Mouse (Mus musculus): ENCODE measurements around the gene Snx9. TPM values are rescaled to one million over a fixed set of nuclear protein-coding genes. Genes with fewer than 3 reads are reported as not detected.

The Snx9 gene
- polyA plus RNA-seq, 1 experiment from 2014 or later: 7.5 TPM

DNA sequence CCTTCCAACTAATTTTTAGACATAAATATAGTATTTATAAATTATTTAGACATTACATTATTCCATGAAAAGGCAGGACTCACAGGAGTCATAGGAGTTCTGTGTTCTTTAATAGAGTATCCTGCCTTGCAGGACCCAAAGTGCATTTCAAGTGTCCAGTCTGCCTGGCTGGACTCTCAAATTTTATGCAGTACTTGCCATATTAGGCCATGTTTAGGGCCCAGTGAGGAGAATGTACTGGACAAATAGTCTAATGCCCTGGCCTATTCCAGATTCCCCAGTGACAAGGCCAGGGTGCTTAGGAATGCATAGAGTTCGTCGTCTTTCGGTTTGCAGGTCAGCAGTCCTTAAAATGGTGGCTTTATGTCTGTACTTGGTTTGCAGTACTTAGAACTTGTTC lies 8.9 kb downstream of the Snx9 start:
- peak overlapping the region; percentile 56; the same call in 1 of the 2 replicates for H3K4me2 ChIP-seq
- no peak for ATAC-seq (ENCODE audit: low FRiP score)
- WGBS: 88% methylated on average over 3 of the region's 3 CpGs
- H3K27me3 ChIP-seq: no peaks in the 10 kb centered on the region
- peaks cover 16% of the 10 kb centered on the region for H3K4me1 ChIP-seq (replicated peaks)
- H3K9ac ChIP-seq: no peak overlapping the region
- no peak overlapping the region; the same call in 1 of the 2 replicates for H3K27ac ChIP-seq
- no peak overlapping the region for H3K4me3 ChIP-seq
- H3K36me3 ChIP-seq: peaks cover 7% of the 10 kb centered on the region; the same call in 1 of the 2 replicates
- H3K9me3 ChIP-seq: no peaks in the 10 kb centered on the region

GRCm38 (mm10) chr17:5850476-5850875 lies 9.3 kb downstream of the Snx9 start:
- Histone ChIP-seq H3K4me2 (no peak overlapping the region), H3K27me3 (no peaks in the 10 kb centered on the region), H3K4me1 (replicated peaks) (peaks cover 16% of the 10 kb centered on the region), H3K9me3 (no peaks in the 10 kb centered on the region), H3K27ac (no peak overlapping the region), H3K9ac (no peak overlapping the region), H3K36me3 (peaks cover 7% of the 10 kb centered on the region; the same call in 1 of the 2 replicates), H3K4me3 (no peak overlapping the region)
- ATAC-seq (ENCODE audit: low FRiP score): no peak
- 96% methylated on average over 3 of the region's 3 CpGs for WGBS

DNA sequence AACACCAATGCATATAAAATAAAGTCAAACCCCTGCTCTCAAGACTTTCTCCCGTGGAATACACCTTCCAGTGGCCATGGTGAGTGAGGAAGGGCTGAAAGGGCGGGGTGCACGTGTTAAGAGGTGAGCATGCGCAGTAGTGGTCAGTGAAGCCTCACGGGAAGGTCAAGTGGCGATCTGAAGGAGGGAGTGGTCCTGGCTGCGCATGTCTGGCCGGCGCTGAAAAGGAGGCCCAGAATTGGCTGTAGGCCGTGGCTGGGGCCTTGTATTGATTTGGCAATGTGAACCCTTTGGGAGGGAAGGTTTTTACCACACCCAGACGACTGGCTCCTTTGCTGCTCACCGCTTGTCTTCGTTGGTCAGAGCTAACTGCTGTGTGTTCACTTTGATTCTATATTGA lies 12.8 kb downstream of the Snx9 start:
- 94% methylated on average over 13 of the region's 13 CpGs for WGBS
- H3K4me2 ChIP-seq: no peak overlapping the region
- peaks cover 7% of the 10 kb centered on the region; the same call in 1 of the 2 replicates for H3K36me3 ChIP-seq
- H3K9ac ChIP-seq: no peak overlapping the region
- no peaks in the 10 kb centered on the region for H3K9me3 ChIP-seq
- H3K4me3 ChIP-seq: no peak overlapping the region
- no peak overlapping the region for H3K27ac ChIP-seq
- H3K4me1 ChIP-seq (replicated peaks): peaks cover 17% of the 10 kb centered on the region
- ATAC-seq (ENCODE audit: low FRiP score): no peak
- no peaks in the 10 kb centered on the region for H3K27me3 ChIP-seq

- Histone ChIP-seq H3K4me3 (no peak overlapping the region), H3K27me3 (no peaks in the 10 kb centered on the region), H3K27ac (no peak overlapping the region), H3K9me3 (no peaks in the 10 kb centered on the region), H3K4me1 (replicated peaks) (0 out of 2 replicates have a peak, but pooled peaks cover 8% of the 10 kb centered on the region), H3K36me3 (peaks cover 7% of the 10 kb centered on the region; the same call in 1 of the 2 replicates), H3K4me2 (no peak overlapping the region), H3K9ac (no peak overlapping the region)
- no peak for ATAC-seq (ENCODE audit: low FRiP score)
Observed at GRCm38 (mm10) chr17:5855560-5855959, 14.4 kb downstream of the Snx9 start.

GRCm38 (mm10) chr17:5856426-5856825 lies 15.3 kb downstream of the Snx9 start:
- H3K9ac ChIP-seq: no peak overlapping the region
- H3K27me3 ChIP-seq: no peaks in the 10 kb centered on the region
- H3K4me2 ChIP-seq: no peak overlapping the region
- H3K4me1 ChIP-seq (replicated peaks): 0 out of 2 replicates have a peak, but pooled peaks cover 8% of the 10 kb centered on the region
- H3K9me3 ChIP-seq: no peaks in the 10 kb centered on the region
- peaks cover 7% of the 10 kb centered on the region; the same call in 1 of the 2 replicates for H3K36me3 ChIP-seq
- WGBS: 94% methylated on average over 7 of the region's 7 CpGs
- no peak overlapping the region for H3K4me3 ChIP-seq
- no peak for ATAC-seq (ENCODE audit: low FRiP score)
- H3K27ac ChIP-seq: no peak overlapping the region

DNA sequence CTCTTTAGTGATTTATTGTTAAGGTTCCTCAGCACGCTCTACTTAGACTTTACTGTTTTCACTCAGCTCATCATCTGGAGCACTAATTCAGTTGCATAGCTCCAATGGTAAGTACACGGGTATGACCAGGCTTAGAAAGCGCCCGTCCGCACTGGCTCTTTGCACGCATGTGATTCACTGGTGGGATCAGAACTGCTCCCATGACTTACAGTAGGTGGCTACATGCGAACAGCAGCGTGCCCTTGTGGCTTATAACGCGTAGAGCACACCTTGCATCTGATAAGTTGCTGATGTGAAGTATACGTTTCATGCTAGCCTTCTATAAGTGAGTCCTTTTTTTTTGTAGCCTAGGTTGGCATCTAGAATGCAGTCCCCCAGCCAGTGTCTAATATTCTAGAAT lies 16.1 kb downstream of the Snx9 start:
- H3K4me1 ChIP-seq (replicated peaks): peaks cover 10% of the 10 kb centered on the region
- no peak overlapping the region for H3K9ac ChIP-seq
- peaks cover 7% of the 10 kb centered on the region; the same call in 1 of the 2 replicates for H3K36me3 ChIP-seq
- H3K4me3 ChIP-seq: no peak overlapping the region
- H3K9me3 ChIP-seq: no peaks in the 10 kb centered on the region
- 96% methylated on average over 11 of the region's 11 CpGs for WGBS
- no peak overlapping the region for H3K27ac ChIP-seq
- no peak overlapping the region for H3K4me2 ChIP-seq
- no peak for ATAC-seq (ENCODE audit: low FRiP score)
- H3K27me3 ChIP-seq: no peaks in the 10 kb centered on the region

GRCm38 (mm10) chr17:5858209-5858608 lies 17.1 kb downstream of the Snx9 start:
- WGBS: 54% methylated on average over 8 of the region's 8 CpGs
- H3K9ac ChIP-seq: no peak overlapping the region
- ATAC-seq (ENCODE audit: low FRiP score): no peak
- H3K9me3 ChIP-seq: no peaks in the 10 kb centered on the region
- H3K4me3 ChIP-seq: no peak overlapping the region
- H3K27me3 ChIP-seq: no peaks in the 10 kb centered on the region
- H3K36me3 ChIP-seq: peaks cover 7% of the 10 kb centered on the region; the same call in 1 of the 2 replicates
- no peak overlapping the region for H3K4me2 ChIP-seq
- peaks cover 16% of the 10 kb centered on the region for H3K4me1 ChIP-seq (replicated peaks)
- 0 out of 2 replicates have a peak overlapping the region, but pooled peaks have one; percentile 25 for H3K27ac ChIP-seq

DNA sequence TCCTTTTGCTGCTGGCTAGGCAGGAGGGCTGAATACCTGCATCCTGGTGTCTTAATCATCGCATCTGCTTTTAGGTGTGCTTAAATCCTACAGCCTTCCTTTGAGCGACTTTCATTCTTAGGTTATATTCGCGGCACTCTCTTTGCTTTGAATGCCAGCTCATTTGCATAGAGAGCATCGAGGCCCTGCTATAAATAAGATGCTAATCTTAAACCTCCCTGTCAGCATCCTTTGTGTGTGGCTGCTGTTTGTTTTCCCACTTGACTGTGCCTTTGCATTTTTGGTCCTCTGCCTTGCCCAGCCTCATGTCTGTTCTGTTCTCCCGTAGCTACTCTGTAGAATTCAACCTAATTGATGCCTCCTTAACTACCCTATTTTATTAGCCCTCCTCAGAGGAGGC lies 21.2 kb downstream of the Snx9 start:
- peak overlapping the region; percentile 39; the same call in 1 of the 2 replicates for H3K9ac ChIP-seq
- no peaks in the 10 kb centered on the region for H3K9me3 ChIP-seq
- no peak for ATAC-seq (ENCODE audit: low FRiP score)
- 15% methylated on average over 6 of the region's 6 CpGs for WGBS
- H3K4me3 ChIP-seq: no peak overlapping the region
- peaks cover 16% of the 10 kb centered on the region for H3K4me1 ChIP-seq (replicated peaks)
- H3K36me3 ChIP-seq: no peaks in the 10 kb centered on the region
- no peaks in the 10 kb centered on the region for H3K27me3 ChIP-seq
- peak overlapping the region; percentile 44; the same call in 1 of the 2 replicates for H3K27ac ChIP-seq
- H3K4me2 ChIP-seq: 0 out of 2 replicates have a peak overlapping the region, but pooled peaks have one; percentile 4

DNA sequence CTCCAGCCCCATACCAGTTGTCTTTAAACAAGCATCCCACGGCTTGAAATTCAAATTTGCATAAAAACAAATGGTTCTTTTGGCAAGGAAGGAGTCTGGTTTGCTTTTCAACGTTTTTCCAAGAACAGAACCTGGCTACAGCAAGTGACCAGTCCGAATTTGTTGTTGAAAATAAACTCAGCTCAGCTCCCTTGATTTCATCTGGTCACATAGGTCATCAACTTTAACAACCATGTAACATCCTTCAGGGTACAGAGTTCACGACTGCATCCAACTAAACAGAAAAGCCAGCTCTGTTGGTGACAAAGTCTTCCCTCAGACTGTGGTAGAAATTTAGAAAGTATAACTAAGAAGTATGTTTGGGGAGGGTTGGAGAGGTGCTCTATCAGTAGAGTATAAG lies 21.7 kb downstream of the Snx9 start:
- Histone ChIP-seq H3K4me2 (no peak overlapping the region), H3K4me3 (no peak overlapping the region), H3K9me3 (no peaks in the 10 kb centered on the region), H3K9ac (no peak overlapping the region), H3K27me3 (no peaks in the 10 kb centered on the region), H3K4me1 (replicated peaks) (peaks cover 16% of the 10 kb centered on the region), H3K27ac (0 out of 2 replicates have a peak overlapping the region, but pooled peaks have one; percentile 12), H3K36me3 (no peaks in the 10 kb centered on the region)
- 25% methylated on average over 4 of the region's 4 CpGs for WGBS
- ATAC-seq (ENCODE audit: low FRiP score): no peak

GRCm38 (mm10) chr17:5863745-5864144 lies 22.6 kb downstream of the Snx9 start:
- Histone ChIP-seq H3K27ac (no peak overlapping the region), H3K36me3 (no peaks in the 10 kb centered on the region), H3K9me3 (no peaks in the 10 kb centered on the region), H3K9ac (no peak overlapping the region), H3K27me3 (no peaks in the 10 kb centered on the region), H3K4me2 (no peak overlapping the region), H3K4me3 (no peak overlapping the region), H3K4me1 (replicated peaks) (peaks cover 12% of the 10 kb centered on the region)
- no peak for ATAC-seq (ENCODE audit: low FRiP score)
- 97% methylated on average over 5 of the region's 5 CpGs for WGBS

- H3K9ac ChIP-seq: no peak overlapping the region
- no peaks in the 10 kb centered on the region for H3K9me3 ChIP-seq
- 88% methylated on average over 6 of the region's 6 CpGs for WGBS
- H3K27me3 ChIP-seq: no peaks in the 10 kb centered on the region
- no peak overlapping the region for H3K4me3 ChIP-seq
- no peak for ATAC-seq (ENCODE audit: low FRiP score)
- H3K4me2 ChIP-seq: no peak overlapping the region
- H3K36me3 ChIP-seq: no peaks in the 10 kb centered on the region
- peaks cover 10% of the 10 kb centered on the region; the same call in 1 of the 2 replicates for H3K4me1 ChIP-seq (replicated peaks)
- H3K27ac ChIP-seq: no peak overlapping the region
Observed at GRCm38 (mm10) chr17:5867456-5867855, 26.3 kb downstream of the Snx9 start.

DNA sequence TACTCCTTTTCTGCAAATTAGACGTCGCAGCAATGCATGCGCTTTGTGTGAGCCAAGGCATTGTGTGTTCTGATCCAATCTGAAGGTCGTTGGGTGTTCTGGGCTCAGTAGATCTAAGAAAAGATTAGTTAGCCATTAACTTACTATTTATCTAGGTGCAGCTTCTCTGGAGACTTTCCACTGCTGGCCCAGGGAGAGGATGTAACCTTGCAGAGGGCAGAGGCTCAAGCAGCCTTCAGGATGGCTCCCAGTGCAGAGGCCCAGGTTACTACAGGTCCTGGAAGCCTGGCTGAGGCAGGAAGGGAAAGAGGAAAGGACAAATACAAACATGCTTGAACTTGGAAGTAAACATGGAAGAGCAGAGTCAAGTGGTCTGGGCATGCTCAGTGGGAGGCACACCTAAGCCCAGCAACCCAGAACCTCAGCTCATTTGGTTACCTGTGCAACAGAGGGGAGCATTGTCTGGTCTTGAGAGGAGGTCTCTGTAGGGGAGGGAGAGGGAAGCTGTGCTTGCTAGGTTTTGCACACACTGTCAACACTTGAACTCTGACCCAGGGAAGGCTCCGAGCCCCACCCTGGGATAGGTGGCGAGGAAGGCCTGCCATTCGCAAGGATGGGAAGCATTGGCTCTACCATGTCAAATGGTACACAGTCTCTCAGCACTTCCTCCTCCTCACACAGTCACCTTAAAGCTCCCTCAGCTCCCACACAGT lies 27.3 kb downstream of the Snx9 start:
- H3K9ac ChIP-seq: no peak overlapping the region
- H3K4me1 ChIP-seq (replicated peaks): peaks cover 7% of the 10 kb centered on the region; the same call in 1 of the 2 replicates
- no peak overlapping the region for H3K27ac ChIP-seq
- H3K27me3 ChIP-seq: no peaks in the 10 kb centered on the region
- WGBS: 83% methylated on average over 7 of the region's 7 CpGs
- no peak overlapping the region for H3K4me3 ChIP-seq
- H3K9me3 ChIP-seq: no peaks in the 10 kb centered on the region
- H3K4me2 ChIP-seq: no peak overlapping the region
- H3K36me3 ChIP-seq: no peaks in the 10 kb centered on the region
- no peak for ATAC-seq (ENCODE audit: low FRiP score)

- Histone ChIP-seq H3K4me3 (no peak overlapping the region), H3K9me3 (no peaks in the 10 kb centered on the region), H3K27ac (no peak overlapping the region), H3K4me2 (no peak overlapping the region), H3K27me3 (no peaks in the 10 kb centered on the region), H3K4me1 (replicated peaks) (peaks cover 7% of the 10 kb centered on the region; the same call in 1 of the 2 replicates), H3K9ac (no peak overlapping the region), H3K36me3 (no peaks in the 10 kb centered on the region)
- 89% methylated on average over 3 of the region's 3 CpGs for WGBS
- ATAC-seq (ENCODE audit: low FRiP score): no peak
Observed at GRCm38 (mm10) chr17:5869461-5869860, 28.3 kb downstream of the Snx9 start.
